Mouse (Mus musculus) v-Abl transformed pro-B cells (cell line): ENCODE measurements around the gene Copb1.

Source experiments
- in situ Hi-C, 2 experiments: fragments of 400-800 bp; cut with MboI; formaldehyde crosslinking; loops; one replicate each; pipeline ENCODE4 v1.15.1; 2025; ENCODE audit not compliant: unreplicated experiment in 2 of 2

The Copb1 gene

DNA sequence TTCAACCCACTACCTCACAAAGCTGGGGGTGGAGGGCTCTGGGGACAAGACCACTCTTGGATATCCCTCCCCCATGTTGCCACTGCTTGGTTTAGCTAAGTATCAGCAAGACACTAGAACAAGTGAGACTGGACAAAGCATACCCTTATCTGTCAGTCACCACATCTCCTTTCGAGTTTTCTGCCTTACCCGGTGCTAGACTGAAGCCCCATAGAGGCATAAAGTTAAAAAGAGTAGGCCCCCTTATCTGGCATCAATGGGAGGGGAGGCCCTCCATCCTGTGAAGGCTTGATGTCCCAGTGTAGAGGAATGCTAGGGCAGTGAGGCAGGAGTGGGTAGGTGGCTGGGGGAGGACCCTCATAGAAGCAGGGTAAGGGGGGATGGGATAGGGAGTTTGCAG is 77.9 kb downstream of the Copb1 start:
- in situ Hi-C loops = no loop called here

GRCm38 (mm10) chr7:114171354-114172097 is 83.0 kb downstream of the Copb1 start:
- in situ Hi-C loops = loop anchor here in 1 of 2 experiments (5.0 kb wide), 1 partner anchor 54 kb away; the partner anchor contains the start of gene Rras2

DNA sequence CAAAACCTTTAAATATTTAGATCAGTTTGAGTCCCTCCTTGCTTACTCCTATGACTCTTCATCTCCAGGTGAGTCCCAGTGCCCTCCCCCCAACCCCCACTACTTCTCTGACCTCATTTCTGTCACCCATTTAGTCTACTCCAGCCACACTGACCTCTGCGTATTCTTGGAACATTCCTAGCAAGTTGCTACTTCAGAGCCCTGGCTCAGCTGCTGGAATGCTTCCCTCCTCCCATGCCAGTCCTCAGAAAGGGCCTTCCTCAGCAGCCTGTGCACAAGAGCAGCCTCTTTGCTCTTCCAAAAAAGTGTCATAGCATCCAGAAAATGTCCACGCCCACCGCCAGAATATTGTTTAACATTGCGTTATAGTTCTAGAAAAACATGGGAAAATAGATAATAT is 84.5 kb downstream of the Copb1 start:
- in situ Hi-C loops = loop anchor here in 1 of 2 experiments (5.0 kb wide), 1 partner anchor 53 kb away; the partner anchor contains the start of gene Rras2

- in situ Hi-C loops = no loop called here
These were observed 85.1 kb downstream of the Copb1 start for GRCm38 (mm10) chr7:114169381-114169780.
